Comparison of ENCODE assay signal across 1 mouse cellular context in the genomic region with DNA sequence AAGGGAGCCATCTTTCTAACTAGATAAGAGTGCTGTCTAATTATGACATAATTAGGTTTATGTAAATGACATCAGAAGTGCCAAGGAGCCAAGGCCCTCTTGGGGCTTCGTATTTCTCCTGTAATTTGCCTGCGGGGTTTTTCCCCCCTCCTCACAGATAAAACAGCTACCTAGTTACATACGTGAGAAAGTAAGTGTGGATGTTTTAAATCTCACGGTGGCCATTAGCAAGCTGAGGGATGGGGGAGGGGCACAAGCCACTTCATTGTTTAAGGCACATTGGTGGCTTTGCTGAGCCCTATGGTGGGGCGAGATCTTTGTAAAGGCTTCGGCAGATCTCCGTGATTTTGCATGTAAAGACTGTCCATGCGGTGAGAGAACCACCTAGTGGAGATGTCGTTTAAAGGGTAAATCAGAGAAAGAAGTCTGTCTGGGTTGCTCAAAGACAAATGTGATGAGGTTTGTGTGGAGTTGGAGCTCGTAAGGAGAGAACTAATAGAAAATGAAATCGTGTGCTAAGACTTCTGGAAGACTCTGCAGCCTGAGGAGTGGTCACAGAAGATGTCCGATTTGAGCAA.
TF ChIP-seq lines count a peak whose summit lies in the region.

No protein-coding gene starts in this region.

TF ChIP-seq in CH12.LX, 34 proteins besides CTCF, POLR2A, EP300 and RAD21:
- peak; percentile 56 for TF ChIP-seq MAZ (IDR thresholded peaks at IDR 0.05; ENCODE audit: low read depth, low read length)
- 0 out of 2 replicates have a peak, but pooled peaks have one; percentile 52 for TF ChIP-seq MYC (IDR thresholded peaks at IDR 0.05; ENCODE audit: low read depth, low read length)
- no peak for TF ChIP-seq USF2 (conservative IDR thresholded peaks at IDR 0.05; ENCODE audit: low read depth, low read length)
- TF ChIP-seq CHD1 (IDR thresholded peaks at IDR 0.05; ENCODE audit: low read depth, low read length), result no peak
- TF ChIP-seq HCFC1 (IDR thresholded peaks at IDR 0.05; ENCODE audit: low read depth, low read length), result no peak
- TF ChIP-seq CHD2 (IDR thresholded peaks at IDR 0.05; ENCODE audit: low read length), result peak; percentile 63
- TF ChIP-seq PAX5 (IDR thresholded peaks at IDR 0.05; ENCODE audit: low read length), result no peak
- TF ChIP-seq SMC3 (IDR thresholded peaks at IDR 0.05; ENCODE audit: low read depth, low read length), result peak; percentile 63
- TF ChIP-seq ZMIZ1 (IDR thresholded peaks at IDR 0.05; ENCODE audit: low read depth, low read length), result no peak
- TF ChIP-seq IRF4 (IDR thresholded peaks at IDR 0.05; ENCODE audit: low read depth, low read length), result no peak
- no peak for TF ChIP-seq POLR2AphosphoS2 (IDR thresholded peaks at IDR 0.05; ENCODE audit: low read depth, low read length)
- 0 out of 2 replicates have a peak, but pooled peaks have one; percentile 28 for TF ChIP-seq MAX (IDR thresholded peaks at IDR 0.05; ENCODE audit: low read length)
- no peak for TF ChIP-seq GABPA (IDR thresholded peaks at IDR 0.05; ENCODE audit: insufficient replicate concordance, low read depth, low read length)
- TF ChIP-seq UBTF (IDR thresholded peaks at IDR 0.05; ENCODE audit: low read depth, low read length), result no peak
